Mouse (Mus musculus): ENCODE measurements around the gene Etl4. TPM values are rescaled to one million over a fixed set of nuclear protein-coding genes. Genes with fewer than 3 reads are reported as not detected.

The Etl4 gene
- polyA plus RNA-seq, 1 experiment = 8.2 TPM

GRCm38 (mm10) chr2:20494666-20495065 lies 585.1 kb downstream of the Etl4 start:
- H3K4me3 ChIP-seq (replicated peaks; ENCODE audit: control insufficient read depth, low read depth, low read length) = no peak overlapping the region
- no peak overlapping the region for H3K27ac ChIP-seq (ENCODE audit: control insufficient read depth, insufficient read depth, low read depth, low read length, poor library complexity)
- WGBS = 10% methylated on average over 3 of the region's 3 CpGs
- H3K4me1 ChIP-seq (ENCODE audit: control insufficient read depth, insufficient read depth, low read length) = no peaks in the 10 kb centered on the region
- TF ChIP-seq POLR2A (IDR thresholded peaks at IDR 0.05; ENCODE audit: borderline replicate concordance, control insufficient read depth, low read depth, low read length) (no peak), CTCF (IDR thresholded peaks at IDR 0.05; ENCODE audit: control insufficient read depth, insufficient read depth, low read length) (peak; percentile 45)

GRCm38 (mm10) chr2:20496219-20496800 lies 586.7 kb downstream of the Etl4 start:
- Histone ChIP-seq H3K4me1 (ENCODE audit: control insufficient read depth, insufficient read depth, low read length) (no peaks in the 10 kb centered on the region), H3K27ac (ENCODE audit: control insufficient read depth, insufficient read depth, low read depth, low read length, poor library complexity) (no peak overlapping the region), H3K4me3 (replicated peaks; ENCODE audit: control insufficient read depth, low read depth, low read length) (no peak overlapping the region)
- 60% methylated on average over 8 of the region's 8 CpGs for WGBS
- TF ChIP-seq POLR2A (IDR thresholded peaks at IDR 0.05; ENCODE audit: borderline replicate concordance, control insufficient read depth, low read depth, low read length) = no peak
- no peak for TF ChIP-seq CTCF (IDR thresholded peaks at IDR 0.05; ENCODE audit: control insufficient read depth, insufficient read depth, low read length)

DNA sequence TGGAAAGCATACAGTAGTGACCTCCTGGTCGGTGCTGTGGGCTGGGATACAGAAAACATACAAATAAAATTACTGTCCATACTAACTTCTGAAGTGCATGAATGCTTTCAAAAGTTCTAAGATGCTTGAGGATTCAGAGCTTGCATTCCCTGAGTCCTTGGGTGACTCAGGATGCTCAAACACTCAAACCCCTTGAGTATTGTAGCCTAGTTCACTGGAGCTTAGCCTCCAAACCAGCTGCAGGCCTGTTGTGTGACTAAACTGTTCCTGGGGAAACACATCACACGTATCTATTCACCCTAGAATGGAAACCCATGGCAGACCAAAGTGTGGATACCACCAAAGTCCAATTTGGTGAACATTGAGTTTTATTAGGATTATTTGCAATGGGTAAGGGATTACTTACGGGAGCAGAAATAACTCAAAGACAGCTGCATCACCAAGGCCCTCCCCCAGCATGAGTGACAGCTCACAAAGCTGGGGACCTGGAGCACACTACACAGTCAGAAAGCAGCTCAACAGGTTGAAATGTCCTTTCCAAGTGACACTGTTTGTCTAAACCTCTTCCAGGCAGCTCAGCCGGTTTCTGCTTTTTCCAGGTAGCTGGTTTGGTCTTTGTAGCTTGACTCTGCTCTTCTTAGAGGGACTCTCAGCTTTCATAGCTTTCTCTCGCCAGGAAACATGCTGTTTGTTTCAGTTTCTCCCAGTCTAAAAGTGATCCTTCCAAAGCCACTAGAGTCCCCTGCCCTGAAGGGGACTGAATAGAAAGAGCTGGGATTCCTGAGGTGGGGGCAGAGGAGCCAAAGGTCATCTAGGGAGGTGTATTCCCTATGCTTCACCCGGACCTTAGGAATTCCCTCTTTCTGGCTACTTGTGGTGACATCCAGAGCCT lies 598.5 kb downstream of the Etl4 start:
- no peaks in the 10 kb centered on the region for H3K4me1 ChIP-seq (ENCODE audit: control insufficient read depth, insufficient read depth, low read length)
- no peak overlapping the region for H3K4me3 ChIP-seq (replicated peaks; ENCODE audit: control insufficient read depth, low read depth, low read length)
- no peak overlapping the region for H3K27ac ChIP-seq (ENCODE audit: control insufficient read depth, insufficient read depth, low read depth, low read length, poor library complexity)
- no peak for TF ChIP-seq POLR2A (IDR thresholded peaks at IDR 0.05; ENCODE audit: borderline replicate concordance, control insufficient read depth, low read depth, low read length)
- TF ChIP-seq CTCF (IDR thresholded peaks at IDR 0.05; ENCODE audit: control insufficient read depth, insufficient read depth, low read length) = no peak
- 51% methylated on average over 6 of the region's 6 CpGs for WGBS

DNA sequence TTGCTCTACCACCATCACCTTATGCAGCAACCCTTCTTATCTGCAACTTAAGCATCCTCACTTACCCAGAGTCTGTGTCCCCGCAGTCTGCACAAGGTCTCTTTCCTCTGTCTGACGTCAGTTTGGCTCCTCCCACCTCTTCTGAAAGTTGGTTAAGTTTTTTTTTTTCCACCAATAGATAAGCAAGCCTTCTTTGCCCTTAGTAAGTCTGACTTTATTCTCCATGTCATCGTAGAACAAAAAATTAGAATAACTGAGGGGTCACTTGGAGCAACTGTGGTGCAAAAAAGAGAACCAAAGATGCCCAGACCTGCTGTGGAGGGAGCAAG lies 599.1 kb downstream of the Etl4 start:
- TF ChIP-seq CTCF (IDR thresholded peaks at IDR 0.05; ENCODE audit: control insufficient read depth, insufficient read depth, low read length) (no peak), POLR2A (IDR thresholded peaks at IDR 0.05; ENCODE audit: borderline replicate concordance, control insufficient read depth, low read depth, low read length) (no peak)
- H3K4me1 ChIP-seq (ENCODE audit: control insufficient read depth, insufficient read depth, low read length) = no peaks in the 10 kb centered on the region

DNA sequence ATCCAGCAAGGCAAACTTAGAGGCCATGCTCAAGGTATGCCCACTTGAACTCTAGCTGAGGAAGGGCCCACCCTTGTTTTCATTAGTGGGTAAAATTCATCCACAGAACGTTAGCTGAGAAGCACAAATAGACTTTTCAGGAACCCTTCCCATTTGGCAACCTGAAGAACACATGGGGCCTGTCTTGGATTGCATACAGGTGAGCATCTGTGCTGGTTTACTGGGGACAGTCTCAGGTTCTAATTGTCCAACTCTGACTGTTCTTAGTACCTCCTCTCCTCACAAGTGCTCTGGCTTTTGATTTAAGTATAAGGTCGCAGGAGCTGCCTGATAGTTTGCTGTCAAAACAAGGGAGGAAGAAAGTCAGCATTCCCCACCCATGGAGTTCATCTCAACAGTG lies 600.5 kb downstream of the Etl4 start:
- TF ChIP-seq POLR2A (IDR thresholded peaks at IDR 0.05; ENCODE audit: borderline replicate concordance, control insufficient read depth, low read depth, low read length) = no peak
- Histone ChIP-seq H3K4me3 (replicated peaks; ENCODE audit: control insufficient read depth, low read depth, low read length) (no peak overlapping the region), H3K27ac (ENCODE audit: control insufficient read depth, insufficient read depth, low read depth, low read length, poor library complexity) (no peak overlapping the region), H3K4me1 (ENCODE audit: control insufficient read depth, insufficient read depth, low read length) (no peaks in the 10 kb centered on the region)
- 59% methylated on average over 2 of the region's 2 CpGs for WGBS

More for the DNA sequence above, 599.1 kb downstream of the Etl4 start:
- Histone ChIP-seq H3K27ac (ENCODE audit: control insufficient read depth, insufficient read depth, low read depth, low read length, poor library complexity) (no peak overlapping the region), H3K4me3 (replicated peaks; ENCODE audit: control insufficient read depth, low read depth, low read length) (no peak overlapping the region)
- 59% methylated on average over 3 of the region's 3 CpGs for WGBS

DNA sequence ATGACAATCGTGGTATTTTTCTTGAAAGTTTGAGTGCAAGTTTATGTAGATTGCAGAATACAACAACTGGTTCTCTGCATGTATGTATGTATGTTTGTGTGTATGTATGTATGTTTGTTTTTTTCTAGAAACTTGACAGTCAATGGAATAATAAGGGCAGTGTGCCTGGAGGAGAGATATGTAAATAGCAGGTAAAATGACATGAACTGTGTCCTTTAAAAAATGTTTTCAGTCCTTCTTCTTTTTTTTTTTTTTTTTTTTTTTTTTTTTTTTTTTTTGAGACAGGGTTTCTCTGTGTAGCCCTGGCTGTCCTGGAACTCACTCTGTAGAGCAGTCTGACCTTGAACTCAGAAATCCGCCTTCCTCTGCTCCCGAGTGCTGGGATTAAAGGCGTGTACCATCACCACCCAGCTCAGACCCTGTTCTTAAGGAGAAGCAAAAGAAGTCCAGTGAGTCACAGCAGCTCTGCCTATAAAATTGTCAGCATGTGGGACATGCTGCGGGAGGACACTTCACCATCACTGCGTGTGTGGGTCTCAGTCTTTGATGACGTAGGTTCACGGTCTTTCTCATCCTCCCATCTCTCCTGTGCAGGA lies 606.8 kb downstream of the Etl4 start:
- WGBS = 80% methylated on average over 8 of the region's 8 CpGs
- Histone ChIP-seq H3K27ac (ENCODE audit: control insufficient read depth, insufficient read depth, low read depth, low read length, poor library complexity) (no peak overlapping the region), H3K4me3 (replicated peaks; ENCODE audit: control insufficient read depth, low read depth, low read length) (no peak overlapping the region), H3K4me1 (ENCODE audit: control insufficient read depth, insufficient read depth, low read length) (no peaks in the 10 kb centered on the region)
- TF ChIP-seq POLR2A (IDR thresholded peaks at IDR 0.05; ENCODE audit: borderline replicate concordance, control insufficient read depth, low read depth, low read length) (no peak), CTCF (IDR thresholded peaks at IDR 0.05; ENCODE audit: control insufficient read depth, insufficient read depth, low read length) (no peak)

DNA sequence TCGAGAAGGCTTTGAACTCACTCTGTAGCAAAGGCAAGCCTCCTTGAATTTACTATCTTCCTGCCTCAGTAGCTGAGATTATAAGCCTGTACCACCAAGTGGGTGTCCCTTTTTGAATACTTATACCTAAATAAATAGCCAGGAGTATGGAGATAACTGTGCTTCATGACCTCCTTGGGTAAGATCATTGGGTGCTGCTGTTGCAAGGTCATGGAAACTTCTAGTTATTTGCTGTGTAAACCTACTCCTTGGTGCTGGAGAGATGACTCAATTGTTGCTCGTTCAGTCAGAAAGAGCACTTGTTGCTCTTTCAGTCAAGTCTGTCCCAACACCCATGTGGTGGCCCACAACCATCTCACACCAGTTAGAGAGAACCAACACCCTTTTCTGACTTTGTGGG lies 608.3 kb downstream of the Etl4 start:
- WGBS = 60% methylated on average over 2 of the region's 2 CpGs
- no peaks in the 10 kb centered on the region for H3K4me1 ChIP-seq (ENCODE audit: control insufficient read depth, insufficient read depth, low read length)

GRCm38 (mm10) chr2:20518506-20518905 lies 608.9 kb downstream of the Etl4 start:
- Histone ChIP-seq H3K4me1 (ENCODE audit: control insufficient read depth, insufficient read depth, low read length) (no peaks in the 10 kb centered on the region), H3K27ac (ENCODE audit: control insufficient read depth, insufficient read depth, low read depth, low read length, poor library complexity) (no peak overlapping the region), H3K4me3 (replicated peaks; ENCODE audit: control insufficient read depth, low read depth, low read length) (no peak overlapping the region)
- no peak for TF ChIP-seq CTCF (IDR thresholded peaks at IDR 0.05; ENCODE audit: control insufficient read depth, insufficient read depth, low read length)
- TF ChIP-seq POLR2A (IDR thresholded peaks at IDR 0.05; ENCODE audit: borderline replicate concordance, control insufficient read depth, low read depth, low read length) = no peak
- WGBS = 68% methylated on average over 2 of the region's 2 CpGs

More for the DNA sequence above, 608.3 kb downstream of the Etl4 start:
- Histone ChIP-seq H3K4me3 (replicated peaks; ENCODE audit: control insufficient read depth, low read depth, low read length) (no peak overlapping the region), H3K27ac (ENCODE audit: control insufficient read depth, insufficient read depth, low read depth, low read length, poor library complexity) (no peak overlapping the region)
- TF ChIP-seq POLR2A (IDR thresholded peaks at IDR 0.05; ENCODE audit: borderline replicate concordance, control insufficient read depth, low read depth, low read length) (no peak), CTCF (IDR thresholded peaks at IDR 0.05; ENCODE audit: control insufficient read depth, insufficient read depth, low read length) (no peak)

Data from bone marrow, adult 2 months (tissue).